Mouse (Mus musculus): ENCODE results near the gene Dnah8.

The Dnah8 gene

GRCm38 (mm10) chr17:30809926-30810660 is 185.9 kb downstream of the Dnah8 start:
- no peak for DNase-seq (ENCODE audit: low read depth, low spot score)

GRCm38 (mm10) chr17:30818543-30818942 is 194.4 kb downstream of the Dnah8 start:
- DNase-seq (ENCODE audit: low read depth, low spot score) = no peak

GRCm38 (mm10) chr17:30819134-30819533 is 195.0 kb downstream of the Dnah8 start:
- no peak for DNase-seq (ENCODE audit: low read depth, low spot score)

- DNase-seq (ENCODE audit: low read depth, low spot score) = no peak
Observed at GRCm38 (mm10) chr17:30821115-30821514, 197.0 kb downstream of the Dnah8 start.

- DNase-seq (ENCODE audit: low read depth, low spot score) = no peak
Observed at GRCm38 (mm10) chr17:30824473-30824872, 200.3 kb downstream of the Dnah8 start.

- no peak for DNase-seq (ENCODE audit: low read depth, low spot score)
Observed at GRCm38 (mm10) chr17:30825731-30826304, 201.7 kb downstream of the Dnah8 start.

- no peak for DNase-seq (ENCODE audit: low read depth, low spot score)
Observed at GRCm38 (mm10) chr17:30831170-30831569, 207.0 kb downstream of the Dnah8 start.

- no peak for DNase-seq (ENCODE audit: low read depth, low spot score)
Observed at GRCm38 (mm10) chr17:30835419-30835818, 211.3 kb downstream of the Dnah8 start.

GRCm38 (mm10) chr17:30837031-30837430 is 212.9 kb downstream of the Dnah8 start:
- no peak for DNase-seq (ENCODE audit: low read depth, low spot score)

- no peak for DNase-seq (ENCODE audit: low read depth, low spot score)
Observed at GRCm38 (mm10) chr17:30840046-30840445, 215.9 kb downstream of the Dnah8 start.

GRCm38 (mm10) chr17:30842312-30842711 is 218.2 kb downstream of the Dnah8 start:
- DNase-seq (ENCODE audit: low read depth, low spot score) = no peak

GRCm38 (mm10) chr17:30844321-30844791 is 220.2 kb downstream of the Dnah8 start:
- DNase-seq (ENCODE audit: low read depth, low spot score) = no peak

- DNase-seq (ENCODE audit: low read depth, low spot score) = no peak
Observed at GRCm38 (mm10) chr17:30847498-30847897, 223.3 kb downstream of the Dnah8 start.

GRCm38 (mm10) chr17:30848086-30848485 is 223.9 kb downstream of the Dnah8 start:
- no peak for DNase-seq (ENCODE audit: low read depth, low spot score)

- no peak for DNase-seq (ENCODE audit: low read depth, low spot score)
Observed at GRCm38 (mm10) chr17:30848804-30849203, 224.7 kb downstream of the Dnah8 start.

GRCm38 (mm10) chr17:30849813-30850212 is 225.7 kb downstream of the Dnah8 start:
- DNase-seq (ENCODE audit: low read depth, low spot score) = no peak

- DNase-seq (ENCODE audit: low read depth, low spot score) = no peak
Observed at GRCm38 (mm10) chr17:30852345-30852744, 228.2 kb downstream of the Dnah8 start.

- DNase-seq (ENCODE audit: low read depth, low spot score) = no peak
Observed at GRCm38 (mm10) chr17:30857347-30857746, 233.2 kb downstream of the Dnah8 start.

- DNase-seq (ENCODE audit: low read depth, low spot score) = no peak
Observed at GRCm38 (mm10) chr17:30858586-30859259, 234.6 kb downstream of the Dnah8 start.

GRCm38 (mm10) chr17:30859989-30860585 is 235.9 kb downstream of the Dnah8 start:
- DNase-seq (ENCODE audit: low read depth, low spot score) = no peak

GRCm38 (mm10) chr17:30860606-30861005 is 236.5 kb downstream of the Dnah8 start:
- no peak for DNase-seq (ENCODE audit: low read depth, low spot score)

GRCm38 (mm10) chr17:30866281-30866680 is 242.1 kb downstream of the Dnah8 start:
- no peak for DNase-seq (ENCODE audit: low read depth, low spot score)

All from retina, adult 2 months (tissue).